22 mouse cellular contexts compared by ENCODE assay signal in genomic region chr7:129415179-129415578, GRCm38 (mm10).
A peak's percentile ranks its signal among the peaks of the same experiment; 100 is the strongest.
DNase-seq lines count a peak whose midpoint lies in the region; ATAC-seq and TF ChIP-seq lines count a peak whose summit lies in the region.
"Had no signal": no experiment of that assay in that cellular context is flagged by ENCODE, and none has a peak within 500 bp of the region (broad histone marks: within the 10 kb centered on the region; RNA-seq: fewer than 3 reads in every experiment).

No protein-coding gene starts in this region.

- no peak overlapping the region for H3K4me3 ChIP-seq in hindbrain, embryonic 10.5 days
- no peak overlapping the region for H3K4me3 ChIP-seq in hindbrain, postnatal 0 days (ENCODE audit: low read length)
- no peak overlapping the region for H3K4me3 ChIP-seq in midbrain, postnatal 0 days (ENCODE audit: low read depth, low read length)
- H3K4me3 ChIP-seq in layer of hippocampus, adult 2 months, result no peak overlapping the region
- H3K4me3 ChIP-seq: heart, embryonic 10.5 days; left cerebral cortex, adult 2 months; megakaryocyte, embryonic 14.5 days had no signal

- H3K36me3 ChIP-seq in hindbrain, embryonic 10.5 days, result no peaks in the 10 kb centered on the region
- no peaks in the 10 kb centered on the region for H3K36me3 ChIP-seq in hindbrain, postnatal 0 days (ENCODE audit: insufficient read depth, low read length)
- H3K36me3 ChIP-seq in midbrain, postnatal 0 days (ENCODE audit: insufficient read depth, low read length), result no peaks in the 10 kb centered on the region
- H3K36me3 ChIP-seq: G1E; heart, embryonic 10.5 days had no signal

- TF ChIP-seq CTCF in hindbrain, postnatal 0 days (IDR thresholded peaks at IDR 0.05; ENCODE audit: low read depth), result no peak
- TF ChIP-seq CTCF in midbrain, postnatal 0 days (IDR thresholded peaks at IDR 0.05), result no peak
- TF ChIP-seq CTCF in layer of hippocampus, adult 2 months (conservative IDR thresholded peaks at IDR 0.05), result no peak

- no peak overlapping the region for H3K9ac ChIP-seq in hindbrain, postnatal 0 days (replicated peaks; ENCODE audit: low read length)
- H3K9ac ChIP-seq in midbrain, postnatal 0 days (replicated peaks; ENCODE audit: low read length, poor library complexity, severe bottlenecking), result no peak overlapping the region

- intact Hi-C loops in left cerebral cortex, postnatal 4 days (cut with DNase I), result no loop called here
- intact Hi-C loops in left cerebral cortex, postnatal 25 days (cut with DNase I), result no loop called here

- peaks cover 9% of the 10 kb centered on the region; the same call in 1 of the 2 replicates for H3K27me3 ChIP-seq in hindbrain, embryonic 10.5 days (ENCODE audit: insufficient read depth, poor library complexity, severe bottlenecking)
- H3K27me3 ChIP-seq in hindbrain, postnatal 0 days (ENCODE audit: insufficient read depth, low read length), result no peaks in the 10 kb centered on the region
- H3K27me3 ChIP-seq in midbrain, postnatal 0 days (ENCODE audit: insufficient read depth, low read length), result no peaks in the 10 kb centered on the region
- H3K27me3 ChIP-seq: megakaryocyte, embryonic 14.5 days had no signal

- peak; percentile 80 for ATAC-seq in hindbrain, postnatal 0 days
- ATAC-seq in midbrain, postnatal 0 days (ENCODE audit: low FRiP score), result no peak
- ATAC-seq: forebrain, embryonic 16.5 days had no signal

- WGBS in hindbrain, embryonic 10.5 days, result 32% methylated on average over 4 of the region's 4 CpGs
- WGBS in hindbrain, postnatal 0 days, result 20% methylated on average over 4 of the region's 4 CpGs
- WGBS in midbrain, postnatal 0 days, result 21% methylated on average over 4 of the region's 4 CpGs

- DNase-seq in left cerebral cortex, postnatal 4 days, result peak; percentile 40
- DNase-seq in left cerebral cortex, postnatal 25 days (ENCODE audit: low spot score in 2 of 2), result no peak
- DNase-seq in hindbrain, embryonic 10.5 days (ENCODE audit: low spot score), result peak; percentile 41
- peak; percentile 69 for DNase-seq in hindbrain, postnatal 0 days (ENCODE audit: low spot score)
- peak; percentile 73 for DNase-seq in midbrain, postnatal 0 days (ENCODE audit: low spot score)
- no peak for DNase-seq in layer of hippocampus, adult 2 months (ENCODE audit: low spot score in 2 of 2)
- no peak for DNase-seq in testis, postnatal 10 days (ENCODE audit: low spot score)
- no peak for DNase-seq in thymus, postnatal 14 days
- DNase-seq: adrenal gland, postnatal 25 days; cerebellum, adult 18-20 months; kidney, adult 8-10 months; kidney, postnatal 14 days; layer of hippocampus, adult 9-11 months; lung, adult 2 months; right cerebral cortex, postnatal 14 days; thymus, adult 18-20 months had no signal

- 0 out of 2 replicates have a peak, but pooled peaks cover 4% of the 10 kb centered on the region for H3K9me3 ChIP-seq in hindbrain, embryonic 10.5 days
- H3K9me3 ChIP-seq in hindbrain, postnatal 0 days (ENCODE audit: low read length), result no peaks in the 10 kb centered on the region; the same call in 1 of the 2 replicates
- H3K9me3 ChIP-seq in midbrain, postnatal 0 days (ENCODE audit: low read length), result no peaks in the 10 kb centered on the region
- H3K9me3 ChIP-seq: heart, embryonic 10.5 days had no signal

- H3K4me1 ChIP-seq in hindbrain, embryonic 10.5 days (replicated peaks), result peaks cover 20% of the 10 kb centered on the region
- peaks cover 4% of the 10 kb centered on the region; the same call in 1 of the 2 replicates for H3K4me1 ChIP-seq in hindbrain, postnatal 0 days (ENCODE audit: insufficient read depth, low read length)
- peaks cover 4% of the 10 kb centered on the region; the same call in 1 of the 2 replicates for H3K4me1 ChIP-seq in midbrain, postnatal 0 days (ENCODE audit: insufficient read depth, low read length)
- H3K4me1 ChIP-seq: heart, embryonic 10.5 days; megakaryocyte, embryonic 14.5 days had no signal

- H3K4me2 ChIP-seq in hindbrain, postnatal 0 days (ENCODE audit: low read depth, low read length), result no peak overlapping the region
- H3K4me2 ChIP-seq in midbrain, postnatal 0 days (ENCODE audit: low read depth, low read length, poor library complexity, severe bottlenecking), result no peak overlapping the region
- H3K4me2 ChIP-seq: liver, embryonic 11.5 days had no signal

- H3K27ac ChIP-seq in hindbrain, embryonic 10.5 days, result 0 out of 2 replicates have a peak overlapping the region, but pooled peaks have one; percentile 45
- no peak overlapping the region for H3K27ac ChIP-seq in hindbrain, postnatal 0 days
- H3K27ac ChIP-seq in midbrain, postnatal 0 days (ENCODE audit: low read depth, low read length), result no peak overlapping the region
- no peak overlapping the region for H3K27ac ChIP-seq in layer of hippocampus, adult 2 months
- H3K27ac ChIP-seq: heart, embryonic 10.5 days; left cerebral cortex, adult 2 months had no signal

Comparison
In these comparisons a context has a peak if more than half of its experiments do, and no peak if none do; other contexts are left out.
1. DNase-seq: peak in left cerebral cortex, postnatal 4 days (single experiment), hindbrain, embryonic 10.5 days (single experiment), hindbrain, postnatal 0 days (single experiment) and midbrain, postnatal 0 days (single experiment); none in left cerebral cortex, postnatal 25 days (0 of 2), layer of hippocampus, adult 2 months (0 of 2), testis, postnatal 10 days (single experiment) and thymus, postnatal 14 days (single experiment).